Mouse (Mus musculus): ENCODE data around the gene Hpgd. TPM values are rescaled to one million over a fixed set of nuclear protein-coding genes. Genes with fewer than 3 reads are reported as not detected.
A peak's percentile ranks its signal among the peaks of the same experiment; 100 is the strongest.

Gene Hpgd
- polyA plus RNA-seq, 1 experiment from 2014 or later: 57.4 TPM

- 64% methylated on average over 8 of the region's 8 CpGs for WGBS
- Histone ChIP-seq H3K4me1 (ENCODE audit: control insufficient read depth, insufficient read depth, low read length) (no peaks in the 10 kb centered on the region), H3K27me3 (ENCODE audit: control insufficient read depth, insufficient read depth, low read length) (no peaks in the 10 kb centered on the region), H3K4me2 (replicated peaks; ENCODE audit: low read depth, low read length) (no peak overlapping the region), H3K27ac (ENCODE audit: low read length) (no peak overlapping the region), H3K4me3 (ENCODE audit: low read depth, low read length) (no peak overlapping the region), H3K36me3 (ENCODE audit: control insufficient read depth, insufficient read depth, low read length) (no peaks in the 10 kb centered on the region), H3K9me3 (ENCODE audit: control insufficient read depth, low read depth, low read length) (no peaks in the 10 kb centered on the region), H3K9ac (replicated peaks; ENCODE audit: low read depth, low read length) (no peak overlapping the region)
- no peak for ATAC-seq (ENCODE audit: insufficient number of reproducible peaks, insufficient read depth, low FRiP score, low read depth)
Measured at GRCm38 (mm10) chr8:56336771-56337170, 42.4 kb downstream of the Hpgd start.

- no peak overlapping the region for H3K4me2 ChIP-seq (replicated peaks; ENCODE audit: low read depth, low read length)
- H3K9ac ChIP-seq (replicated peaks; ENCODE audit: low read depth, low read length): no peak overlapping the region
- no peaks in the 10 kb centered on the region for H3K27me3 ChIP-seq (ENCODE audit: control insufficient read depth, insufficient read depth, low read length)
- no peaks in the 10 kb centered on the region for H3K36me3 ChIP-seq (ENCODE audit: control insufficient read depth, insufficient read depth, low read length)
- no peak overlapping the region for H3K4me3 ChIP-seq (ENCODE audit: low read depth, low read length)
- WGBS: 78% methylated on average over 6 of the region's 6 CpGs
- peak; percentile 46; the same call in 1 of the 2 replicates for ATAC-seq (ENCODE audit: insufficient number of reproducible peaks, insufficient read depth, low FRiP score, low read depth)
- H3K27ac ChIP-seq (ENCODE audit: low read length): no peak overlapping the region
- H3K9me3 ChIP-seq (ENCODE audit: control insufficient read depth, low read depth, low read length): no peaks in the 10 kb centered on the region
- H3K4me1 ChIP-seq (ENCODE audit: control insufficient read depth, insufficient read depth, low read length): peaks cover 10% of the 10 kb centered on the region; the same call in 1 of the 2 replicates
Measured at GRCm38 (mm10) chr8:56343505-56343904, 49.1 kb downstream of the Hpgd start.

- H3K27ac ChIP-seq (ENCODE audit: low read length): no peak overlapping the region
- ATAC-seq (ENCODE audit: insufficient number of reproducible peaks, insufficient read depth, low FRiP score, low read depth): no peak
- no peak overlapping the region for H3K4me3 ChIP-seq (ENCODE audit: low read depth, low read length)
- H3K36me3 ChIP-seq (ENCODE audit: control insufficient read depth, insufficient read depth, low read length): no peaks in the 10 kb centered on the region
- H3K4me2 ChIP-seq (replicated peaks; ENCODE audit: low read depth, low read length): no peak overlapping the region
- WGBS: 51% methylated on average over 2 of the region's 2 CpGs
- no peak overlapping the region for H3K9ac ChIP-seq (replicated peaks; ENCODE audit: low read depth, low read length)
- no peaks in the 10 kb centered on the region for H3K9me3 ChIP-seq (ENCODE audit: control insufficient read depth, low read depth, low read length)
- H3K4me1 ChIP-seq (ENCODE audit: control insufficient read depth, insufficient read depth, low read length): peaks cover 10% of the 10 kb centered on the region; the same call in 1 of the 2 replicates
- no peaks in the 10 kb centered on the region for H3K27me3 ChIP-seq (ENCODE audit: control insufficient read depth, insufficient read depth, low read length)
Measured at GRCm38 (mm10) chr8:56343940-56344339, 49.6 kb downstream of the Hpgd start.

GRCm38 (mm10) chr8:56344359-56344758, 50.0 kb downstream of the Hpgd start:
- Histone ChIP-seq H3K4me1 (ENCODE audit: control insufficient read depth, insufficient read depth, low read length) (peaks cover 10% of the 10 kb centered on the region; the same call in 1 of the 2 replicates), H3K27me3 (ENCODE audit: control insufficient read depth, insufficient read depth, low read length) (no peaks in the 10 kb centered on the region), H3K9me3 (ENCODE audit: control insufficient read depth, low read depth, low read length) (no peaks in the 10 kb centered on the region), H3K4me3 (ENCODE audit: low read depth, low read length) (no peak overlapping the region), H3K4me2 (replicated peaks; ENCODE audit: low read depth, low read length) (no peak overlapping the region), H3K9ac (replicated peaks; ENCODE audit: low read depth, low read length) (no peak overlapping the region), H3K36me3 (ENCODE audit: control insufficient read depth, insufficient read depth, low read length) (no peaks in the 10 kb centered on the region), H3K27ac (ENCODE audit: low read length) (no peak overlapping the region)
- no peak for ATAC-seq (ENCODE audit: insufficient number of reproducible peaks, insufficient read depth, low FRiP score, low read depth)
- 63% methylated on average over 1 of the region's 1 CpGs for WGBS

- no peak for ATAC-seq (ENCODE audit: insufficient number of reproducible peaks, insufficient read depth, low FRiP score, low read depth)
- 63% methylated on average over 5 of the region's 5 CpGs for WGBS
- H3K4me3 ChIP-seq (ENCODE audit: low read depth, low read length): no peak overlapping the region
Measured at GRCm38 (mm10) chr8:56345641-56346420, 51.4 kb downstream of the Hpgd start.

GRCm38 (mm10) chr8:56363180-56363579, 68.8 kb downstream of the Hpgd start:
- Histone ChIP-seq H3K27me3 (ENCODE audit: control insufficient read depth, insufficient read depth, low read length) (no peaks in the 10 kb centered on the region), H3K4me3 (ENCODE audit: low read depth, low read length) (no peak overlapping the region)
- ATAC-seq (ENCODE audit: insufficient number of reproducible peaks, insufficient read depth, low FRiP score, low read depth): no peak

More at GRCm38 (mm10) chr8:56345641-56346420, 51.4 kb downstream of the Hpgd start:
- Histone ChIP-seq H3K9ac (replicated peaks; ENCODE audit: low read depth, low read length) (no peak overlapping the region), H3K4me2 (replicated peaks; ENCODE audit: low read depth, low read length) (no peak overlapping the region), H3K27ac (ENCODE audit: low read length) (no peak overlapping the region), H3K9me3 (ENCODE audit: control insufficient read depth, low read depth, low read length) (no peaks in the 10 kb centered on the region), H3K4me1 (ENCODE audit: control insufficient read depth, insufficient read depth, low read length) (peaks cover 10% of the 10 kb centered on the region; the same call in 1 of the 2 replicates), H3K27me3 (ENCODE audit: control insufficient read depth, insufficient read depth, low read length) (no peaks in the 10 kb centered on the region), H3K36me3 (ENCODE audit: control insufficient read depth, insufficient read depth, low read length) (no peaks in the 10 kb centered on the region)

More at GRCm38 (mm10) chr8:56363180-56363579, 68.8 kb downstream of the Hpgd start:
- no peaks in the 10 kb centered on the region for H3K4me1 ChIP-seq (ENCODE audit: control insufficient read depth, insufficient read depth, low read length)
- 90% methylated on average over 2 of the region's 2 CpGs for WGBS
- no peak overlapping the region for H3K4me2 ChIP-seq (replicated peaks; ENCODE audit: low read depth, low read length)
- H3K9me3 ChIP-seq (ENCODE audit: control insufficient read depth, low read depth, low read length): no peaks in the 10 kb centered on the region
- no peaks in the 10 kb centered on the region for H3K36me3 ChIP-seq (ENCODE audit: control insufficient read depth, insufficient read depth, low read length)
- H3K27ac ChIP-seq (ENCODE audit: low read length): no peak overlapping the region
- H3K9ac ChIP-seq (replicated peaks; ENCODE audit: low read depth, low read length): no peak overlapping the region
